Mouse (Mus musculus) neural tube, embryonic 15.5 days (tissue): ENCODE measurements around the gene Capzb. TPM values are rescaled to one million over a fixed set of nuclear protein-coding genes. Genes with fewer than 3 reads are reported as not detected.

Source experiments
- ATAC-seq: fragments of 200-750 bp; cut with Nextera tagmentation; 2 replicates; pipeline ENCODE4 v1.8.0; 2017; ENCODE audit warnings: mild to moderate bottlenecking, moderate TSS enrichment, moderate library complexity; ENCODE audit not compliant: low FRiP score
- H3K27ac ChIP-seq: fragments of 300-500 bp; sonication (generic); replicated peaks from 2 replicates; pipeline ENCODE4 v1.5.1; 2015; ENCODE audit warnings: mild to moderate bottlenecking, inconsistent platforms
- H3K27me3 ChIP-seq: fragments of 300-500 bp; sonication (generic); replicated peaks from 2 replicates; pipeline ENCODE4 v1.6.1; 2015; ENCODE audit warnings: inconsistent platforms
- H3K36me3 ChIP-seq: fragments of 300-500 bp; sonication (generic); 2 replicates; pipeline ENCODE4 v1.6.1; 2015; ENCODE audit warnings: inconsistent platforms
- H3K4me1 ChIP-seq: fragments of 300-500 bp; sonication (generic); 2 replicates; pipeline ENCODE4 v1.6.1; 2015; ENCODE audit warnings: inconsistent platforms
- H3K4me2 ChIP-seq: fragments of 300-500 bp; sonication (generic); 2 replicates; pipeline ENCODE4 v1.6.1; 2015; ENCODE audit warnings: inconsistent platforms, mild to moderate bottlenecking, moderate library complexity
- H3K4me3 ChIP-seq: fragments of 300-500 bp; sonication (generic); replicated peaks from 2 replicates; pipeline ENCODE4 v1.5.1; 2015; ENCODE audit warnings: mild to moderate bottlenecking, inconsistent platforms
- H3K9ac ChIP-seq: fragments of 300-500 bp; sonication (generic); replicated peaks from 2 replicates; pipeline ENCODE4 v1.6.1; 2015; ENCODE audit warnings: mild to moderate bottlenecking, inconsistent platforms
- H3K9me3 ChIP-seq: fragments of 300-500 bp; sonication (generic); replicated peaks from 2 replicates; pipeline ENCODE4 v1.6.1; 2016; ENCODE audit warnings: inconsistent platforms
- WGBS: fragments of 180-500 bp; shearing (Covaris S2); methylation state at CpG from one replicate; pipeline ENCODE4 v1.1.7; 2015; ENCODE audit warnings: mixed read lengths; 5-methylcytosine and 5-hydroxymethylcytosine counted together
- polyA plus RNA-seq: library from polyadenylated mRNA; unstranded; fragments of >200 nt; fragmentation: Nextera tagmentation; extraction: Ambion mirVana; gene quantifications from 2 replicates; pipeline ENCODE4 v1.2.1, GENCODE M21; 2015

The Capzb gene
- polyA plus RNA-seq, 1 experiment from 2014 or later = 323 TPM

- Histone ChIP-seq H3K36me3 (peaks cover 35% of the 10 kb centered on the region), H3K27ac (no peak overlapping the region), H3K27me3 (no peaks in the 10 kb centered on the region), H3K9ac (no peak overlapping the region), H3K9me3 (no peaks in the 10 kb centered on the region), H3K4me2 (no peak overlapping the region), H3K4me1 (peaks cover 18% of the 10 kb centered on the region), H3K4me3 (no peak overlapping the region)
- ATAC-seq = no peak
- 56% methylated on average over 16 of the region's 16 CpGs for WGBS
Measured at GRCm38 (mm10) chr4:139281791-139282345, 89.2 kb downstream of the Capzb start.

GRCm38 (mm10) chr4:139282955-139283417 lies 90.3 kb downstream of the Capzb start:
- no peak overlapping the region for H3K4me3 ChIP-seq
- H3K9me3 ChIP-seq = no peaks in the 10 kb centered on the region
- H3K4me2 ChIP-seq = no peak overlapping the region
- peaks cover 44% of the 10 kb centered on the region for H3K36me3 ChIP-seq
- H3K9ac ChIP-seq = no peak overlapping the region
- peaks cover 18% of the 10 kb centered on the region for H3K4me1 ChIP-seq
- H3K27me3 ChIP-seq = no peaks in the 10 kb centered on the region
- WGBS = 15% methylated on average over 6 of the region's 6 CpGs
- ATAC-seq = no peak
- peak overlapping the region; percentile 4; the same call in 1 of the 2 replicates for H3K27ac ChIP-seq

DNA sequence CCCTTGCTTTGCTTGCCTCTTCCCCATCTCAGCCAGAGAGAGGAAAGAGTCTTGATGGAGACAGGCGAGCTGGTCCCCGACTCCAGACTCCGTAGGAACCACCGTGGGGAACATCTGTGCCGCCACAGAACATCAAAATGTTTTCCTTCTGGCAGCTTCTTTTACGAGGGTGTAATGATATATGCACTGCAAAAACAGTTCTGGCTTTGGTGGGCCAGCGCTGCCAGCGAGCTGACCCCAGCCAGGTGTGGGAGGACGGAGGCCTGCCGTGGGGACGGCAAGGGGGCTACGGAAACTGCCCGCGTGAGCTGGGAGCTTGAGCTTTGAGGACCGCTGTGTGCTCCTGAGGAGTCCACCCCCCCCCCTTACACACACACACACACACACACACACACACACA lies 92.2 kb downstream of the Capzb start:
- Histone ChIP-seq H3K27ac (no peak overlapping the region), H3K36me3 (peaks cover 50% of the 10 kb centered on the region), H3K4me3 (no peak overlapping the region), H3K4me2 (no peak overlapping the region), H3K9me3 (no peaks in the 10 kb centered on the region), H3K4me1 (peaks cover 18% of the 10 kb centered on the region), H3K27me3 (no peaks in the 10 kb centered on the region), H3K9ac (no peak overlapping the region)
- 85% methylated on average over 15 of the region's 15 CpGs for WGBS
- ATAC-seq = no peak

GRCm38 (mm10) chr4:139286234-139286633 lies 93.5 kb downstream of the Capzb start:
- WGBS = 87% methylated on average over 5 of the region's 5 CpGs
- H3K36me3 ChIP-seq = peaks cover 50% of the 10 kb centered on the region
- H3K27ac ChIP-seq = no peak overlapping the region
- H3K4me1 ChIP-seq = peaks cover 18% of the 10 kb centered on the region
- no peak for ATAC-seq
- H3K4me3 ChIP-seq = no peak overlapping the region
- H3K27me3 ChIP-seq = no peaks in the 10 kb centered on the region
- H3K9me3 ChIP-seq = no peaks in the 10 kb centered on the region
- no peak overlapping the region for H3K9ac ChIP-seq
- no peak overlapping the region for H3K4me2 ChIP-seq

GRCm38 (mm10) chr4:139287122-139287863 lies 94.6 kb downstream of the Capzb start:
- Histone ChIP-seq H3K27ac (no peak overlapping the region), H3K9ac (no peak overlapping the region), H3K4me3 (no peak overlapping the region), H3K4me1 (peaks cover 13% of the 10 kb centered on the region), H3K27me3 (no peaks in the 10 kb centered on the region), H3K9me3 (no peaks in the 10 kb centered on the region), H3K4me2 (no peak overlapping the region), H3K36me3 (peaks cover 41% of the 10 kb centered on the region)
- 85% methylated on average over 18 of the region's 18 CpGs for WGBS
- no peak for ATAC-seq

DNA sequence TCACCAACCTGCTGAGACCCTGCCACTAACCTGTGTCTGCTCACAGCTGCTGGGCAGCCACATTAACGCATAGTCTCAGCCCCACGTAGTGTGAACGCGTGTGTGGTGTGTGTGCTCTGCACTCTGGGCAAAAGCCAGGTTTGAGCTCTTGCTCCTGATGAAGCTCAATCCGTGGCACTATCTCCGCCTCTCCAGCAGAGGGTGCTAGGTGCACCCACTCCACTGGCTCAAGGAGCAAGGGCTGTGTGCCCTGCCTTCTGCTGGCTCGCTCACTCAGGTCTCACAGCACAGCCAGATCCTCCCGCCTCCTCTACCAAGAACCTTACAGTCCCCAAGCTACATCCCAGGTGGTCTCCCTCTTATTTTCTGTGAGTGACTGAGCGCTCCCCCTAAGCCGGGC lies 96.3 kb downstream of the Capzb start:
- Histone ChIP-seq H3K9ac (no peak overlapping the region), H3K4me1 (no peaks in the 10 kb centered on the region), H3K4me3 (no peak overlapping the region), H3K27ac (no peak overlapping the region), H3K27me3 (no peaks in the 10 kb centered on the region), H3K36me3 (peaks cover 36% of the 10 kb centered on the region), H3K4me2 (no peak overlapping the region), H3K9me3 (no peaks in the 10 kb centered on the region)
- 67% methylated on average over 10 of the region's 10 CpGs for WGBS
- ATAC-seq = no peak

GRCm38 (mm10) chr4:139291099-139291498 lies 98.4 kb downstream of the Capzb start:
- H3K9me3 ChIP-seq = no peaks in the 10 kb centered on the region
- no peaks in the 10 kb centered on the region for H3K27me3 ChIP-seq
- no peak overlapping the region for H3K27ac ChIP-seq
- peaks cover 32% of the 10 kb centered on the region for H3K36me3 ChIP-seq
- H3K4me2 ChIP-seq = no peak overlapping the region
- H3K4me1 ChIP-seq = no peaks in the 10 kb centered on the region
- no peak overlapping the region for H3K4me3 ChIP-seq
- WGBS = 90% methylated on average over 16 of the region's 16 CpGs
- H3K9ac ChIP-seq = no peak overlapping the region
- no peak for ATAC-seq

GRCm38 (mm10) chr4:139292038-139292437 lies 99.3 kb downstream of the Capzb start:
- Histone ChIP-seq H3K9ac (no peak overlapping the region), H3K27me3 (no peaks in the 10 kb centered on the region), H3K36me3 (peaks cover 31% of the 10 kb centered on the region), H3K27ac (no peak overlapping the region), H3K4me3 (no peak overlapping the region), H3K4me1 (no peaks in the 10 kb centered on the region), H3K9me3 (no peaks in the 10 kb centered on the region), H3K4me2 (no peak overlapping the region)
- ATAC-seq = no peak
- 97% methylated on average over 5 of the region's 5 CpGs for WGBS

- Histone ChIP-seq H3K27me3 (no peaks in the 10 kb centered on the region), H3K27ac (no peak overlapping the region), H3K9me3 (no peaks in the 10 kb centered on the region), H3K4me2 (no peak overlapping the region), H3K4me1 (no peaks in the 10 kb centered on the region), H3K9ac (no peak overlapping the region), H3K4me3 (no peak overlapping the region), H3K36me3 (peaks cover 31% of the 10 kb centered on the region)
- 88% methylated on average over 4 of the region's 4 CpGs for WGBS
- ATAC-seq = no peak
Measured at GRCm38 (mm10) chr4:139297566-139297965, 104.9 kb downstream of the Capzb start.

GRCm38 (mm10) chr4:139298671-139299366 lies 106.1 kb downstream of the Capzb start:
- 85% methylated on average over 12 of the region's 12 CpGs for WGBS

DNA sequence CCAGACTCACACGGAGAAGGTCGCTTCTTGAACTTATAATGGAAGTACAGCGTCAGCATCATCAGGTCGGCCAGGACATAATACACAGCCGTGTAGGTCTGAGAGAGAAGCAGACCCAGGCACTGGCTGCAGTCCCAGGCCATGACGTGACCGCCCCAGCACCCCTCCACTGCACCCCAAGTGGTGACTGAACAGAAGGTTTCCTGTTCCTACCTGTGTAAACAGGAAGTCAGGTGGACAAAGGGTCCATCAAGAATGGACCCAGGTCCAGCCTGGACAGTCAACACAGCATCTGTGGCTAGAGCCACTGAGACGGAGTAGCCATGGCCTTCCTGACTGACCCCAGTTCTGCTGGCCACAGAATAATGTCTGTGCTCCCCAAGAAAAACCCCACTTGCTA lies 109.1 kb downstream of the Capzb start:
- peaks cover 47% of the 10 kb centered on the region for H3K36me3 ChIP-seq
- no peaks in the 10 kb centered on the region for H3K27me3 ChIP-seq
- WGBS = 94% methylated on average over 8 of the region's 8 CpGs
- H3K4me3 ChIP-seq = no peak overlapping the region
- no peaks in the 10 kb centered on the region for H3K9me3 ChIP-seq
- H3K4me1 ChIP-seq = no peaks in the 10 kb centered on the region
- ATAC-seq = no peak
- no peak overlapping the region for H3K27ac ChIP-seq
- H3K4me2 ChIP-seq = no peak overlapping the region
- no peak overlapping the region for H3K9ac ChIP-seq

More at GRCm38 (mm10) chr4:139298671-139299366, 106.1 kb downstream of the Capzb start:
- no peak for ATAC-seq
- no peak overlapping the region for H3K9ac ChIP-seq
- H3K9me3 ChIP-seq = no peaks in the 10 kb centered on the region
- H3K36me3 ChIP-seq = peaks cover 31% of the 10 kb centered on the region
- no peaks in the 10 kb centered on the region for H3K4me1 ChIP-seq
- no peak overlapping the region for H3K4me3 ChIP-seq
- no peak overlapping the region for H3K4me2 ChIP-seq
- no peaks in the 10 kb centered on the region for H3K27me3 ChIP-seq
- no peak overlapping the region for H3K27ac ChIP-seq

DNA sequence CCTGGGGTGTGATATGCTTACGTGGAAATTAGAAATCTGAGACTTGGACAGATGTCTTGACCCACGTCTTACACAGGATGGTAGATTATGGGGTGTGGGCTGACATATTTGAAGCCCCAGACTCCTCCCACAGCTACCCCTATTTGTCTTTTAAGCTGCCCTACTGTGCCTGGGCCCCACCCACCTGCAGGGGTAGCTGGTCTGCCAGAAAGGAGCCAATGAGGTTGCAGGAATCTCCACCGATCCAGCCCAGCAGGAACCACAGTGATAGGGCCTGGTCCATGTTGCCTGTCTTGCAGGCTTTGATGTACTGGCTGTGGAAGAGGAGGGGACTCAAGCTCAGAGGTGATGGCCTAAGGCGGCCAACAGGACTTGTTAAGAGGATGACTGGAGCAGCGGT lies 109.5 kb downstream of the Capzb start:
- Histone ChIP-seq H3K9me3 (no peaks in the 10 kb centered on the region), H3K27ac (no peak overlapping the region), H3K4me1 (no peaks in the 10 kb centered on the region), H3K4me3 (no peak overlapping the region), H3K27me3 (no peaks in the 10 kb centered on the region), H3K36me3 (peaks cover 47% of the 10 kb centered on the region), H3K9ac (no peak overlapping the region), H3K4me2 (no peak overlapping the region)
- 69% methylated on average over 5 of the region's 5 CpGs for WGBS
- ATAC-seq = no peak
